Mouse (Mus musculus): Measurements from ENCODE around the gene Cited2. TPM values are rescaled to one million over a fixed set of nuclear protein-coding genes. Genes with fewer than 3 reads are reported as not detected.

Cited2 gene
- polyA plus RNA-seq, 1 experiment from 2014 or later: 71.2 TPM

Other genes with a start within 250 kb of the Cited2 start
- gene Txlnb, start 73.0 kb downstream of the Cited2 start, polyA plus RNA-seq (2014; fragmentation: Nextera tagmentation; extraction: Ambion mirVana): 1.1 and 2.3 TPM in 2 replicates
- gene Heca, start 224.8 kb downstream of the Cited2 start, polyA plus RNA-seq (2014; fragmentation: Nextera tagmentation; extraction: Ambion mirVana): 7.3 and 8.9 TPM in 2 replicates

Data from midbrain, embryonic 14.5 days (tissue).